Mouse (Mus musculus) neural tube, embryonic 15.5 days (tissue): ENCODE results near the gene Morc1. TPM values are rescaled to one million over a fixed set of nuclear protein-coding genes. Genes with fewer than 3 reads are reported as not detected.
A peak's percentile ranks its signal among the peaks of the same experiment; 100 is the strongest.

Experiments
- ATAC-seq: fragments of 200-750 bp; cut with Nextera tagmentation; 2 replicates; pipeline ENCODE4 v1.8.0; 2017; ENCODE audit warnings: mild to moderate bottlenecking, moderate TSS enrichment, moderate library complexity; ENCODE audit not compliant: low FRiP score
- H3K27ac ChIP-seq: fragments of 300-500 bp; sonication (generic); replicated peaks from 2 replicates; pipeline ENCODE4 v1.5.1; 2015; ENCODE audit warnings: mild to moderate bottlenecking, inconsistent platforms
- H3K27me3 ChIP-seq: fragments of 300-500 bp; sonication (generic); replicated peaks from 2 replicates; pipeline ENCODE4 v1.6.1; 2015; ENCODE audit warnings: inconsistent platforms
- H3K36me3 ChIP-seq: fragments of 300-500 bp; sonication (generic); 2 replicates; pipeline ENCODE4 v1.6.1; 2015; ENCODE audit warnings: inconsistent platforms
- H3K4me1 ChIP-seq: fragments of 300-500 bp; sonication (generic); 2 replicates; pipeline ENCODE4 v1.6.1; 2015; ENCODE audit warnings: inconsistent platforms
- H3K4me2 ChIP-seq: fragments of 300-500 bp; sonication (generic); 2 replicates; pipeline ENCODE4 v1.6.1; 2015; ENCODE audit warnings: inconsistent platforms, mild to moderate bottlenecking, moderate library complexity
- H3K4me3 ChIP-seq: fragments of 300-500 bp; sonication (generic); replicated peaks from 2 replicates; pipeline ENCODE4 v1.5.1; 2015; ENCODE audit warnings: mild to moderate bottlenecking, inconsistent platforms
- H3K9ac ChIP-seq: fragments of 300-500 bp; sonication (generic); replicated peaks from 2 replicates; pipeline ENCODE4 v1.6.1; 2015; ENCODE audit warnings: mild to moderate bottlenecking, inconsistent platforms
- H3K9me3 ChIP-seq: fragments of 300-500 bp; sonication (generic); replicated peaks from 2 replicates; pipeline ENCODE4 v1.6.1; 2016; ENCODE audit warnings: inconsistent platforms
- WGBS: fragments of 180-500 bp; shearing (Covaris S2); methylation state at CpG from one replicate; pipeline ENCODE4 v1.1.7; 2015; ENCODE audit warnings: mixed read lengths; 5-methylcytosine and 5-hydroxymethylcytosine counted together
- polyA plus RNA-seq: library from polyadenylated mRNA; unstranded; fragments of >200 nt; fragmentation: Nextera tagmentation; extraction: Ambion mirVana; gene quantifications from 2 replicates; pipeline ENCODE4 v1.2.1, GENCODE M21; 2015

The Morc1 gene
- polyA plus RNA-seq, 1 experiment from 2014 or later: 0.14 TPM

- Histone ChIP-seq H3K4me3 (no peak overlapping the region), H3K9ac (no peak overlapping the region), H3K4me2 (no peak overlapping the region), H3K36me3 (no peaks in the 10 kb centered on the region), H3K4me1 (no peaks in the 10 kb centered on the region), H3K27ac (no peak overlapping the region), H3K9me3 (no peaks in the 10 kb centered on the region), H3K27me3 (no peaks in the 10 kb centered on the region)
- 56% methylated on average over 2 of the region's 2 CpGs for WGBS
- no peak for ATAC-seq
These were observed 12.0 kb upstream of the Morc1 start for GRCm38 (mm10) chr16:48419035-48419434.

GRCm38 (mm10) chr16:48422501-48422900 is 8.5 kb upstream of the Morc1 start:
- no peak overlapping the region for H3K4me3 ChIP-seq
- no peak for ATAC-seq
- H3K27ac ChIP-seq: no peak overlapping the region
- H3K9me3 ChIP-seq: no peaks in the 10 kb centered on the region
- no peak overlapping the region for H3K9ac ChIP-seq
- no peak overlapping the region for H3K4me2 ChIP-seq
- H3K27me3 ChIP-seq: no peaks in the 10 kb centered on the region
- 13% methylated on average over 2 of the region's 2 CpGs for WGBS
- no peaks in the 10 kb centered on the region for H3K36me3 ChIP-seq
- H3K4me1 ChIP-seq: no peaks in the 10 kb centered on the region

GRCm38 (mm10) chr16:48424069-48424468 is 7.0 kb upstream of the Morc1 start:
- 76% methylated on average over 4 of the region's 4 CpGs for WGBS
- no peak overlapping the region for H3K4me3 ChIP-seq
- H3K27ac ChIP-seq: no peak overlapping the region
- no peaks in the 10 kb centered on the region for H3K36me3 ChIP-seq
- no peak overlapping the region for H3K9ac ChIP-seq
- H3K9me3 ChIP-seq: no peaks in the 10 kb centered on the region
- no peak for ATAC-seq
- H3K27me3 ChIP-seq: no peaks in the 10 kb centered on the region
- no peak overlapping the region for H3K4me2 ChIP-seq
- H3K4me1 ChIP-seq: no peaks in the 10 kb centered on the region

GRCm38 (mm10) chr16:48429427-48429826 is 1.6 kb upstream of the Morc1 start:
- no peaks in the 10 kb centered on the region for H3K9me3 ChIP-seq
- H3K4me1 ChIP-seq: 0 out of 2 replicates have a peak, but pooled peaks cover 9% of the 10 kb centered on the region
- no peak overlapping the region for H3K9ac ChIP-seq
- H3K27me3 ChIP-seq: no peaks in the 10 kb centered on the region
- H3K4me3 ChIP-seq: no peak overlapping the region
- H3K36me3 ChIP-seq: no peaks in the 10 kb centered on the region
- 44% methylated on average over 1 of the region's 1 CpGs for WGBS
- peak overlapping the region; percentile 68 for H3K27ac ChIP-seq
- H3K4me2 ChIP-seq: no peak overlapping the region
- ATAC-seq: peak; percentile 86

- WGBS: 3% methylated on average over 1 of the region's 1 CpGs
- H3K4me2 ChIP-seq: no peak overlapping the region
These were observed 4.4 kb downstream of the Morc1 start for GRCm38 (mm10) chr16:48435454-48435853.

GRCm38 (mm10) chr16:48437476-48437875 is 6.4 kb downstream of the Morc1 start:
- H3K27ac ChIP-seq: no peak overlapping the region
- H3K9ac ChIP-seq: no peak overlapping the region
- no peak for ATAC-seq
- no peaks in the 10 kb centered on the region for H3K4me1 ChIP-seq
- H3K9me3 ChIP-seq: no peaks in the 10 kb centered on the region
- H3K4me2 ChIP-seq: no peak overlapping the region
- H3K27me3 ChIP-seq: no peaks in the 10 kb centered on the region
- no peak overlapping the region for H3K4me3 ChIP-seq
- no peaks in the 10 kb centered on the region for H3K36me3 ChIP-seq

More at GRCm38 (mm10) chr16:48435454-48435853, 4.4 kb downstream of the Morc1 start:
- no peak overlapping the region for H3K4me3 ChIP-seq
- no peak overlapping the region for H3K27ac ChIP-seq
- H3K9me3 ChIP-seq: no peaks in the 10 kb centered on the region
- no peaks in the 10 kb centered on the region for H3K36me3 ChIP-seq
- no peaks in the 10 kb centered on the region for H3K27me3 ChIP-seq
- ATAC-seq: no peak
- H3K4me1 ChIP-seq: no peaks in the 10 kb centered on the region
- H3K9ac ChIP-seq: no peak overlapping the region

- 95% methylated on average over 5 of the region's 5 CpGs for WGBS
- no peak overlapping the region for H3K4me3 ChIP-seq
These were observed 13.6 kb downstream of the Morc1 start for GRCm38 (mm10) chr16:48444589-48444988.

GRCm38 (mm10) chr16:48446161-48446925 is 15.3 kb downstream of the Morc1 start:
- no peak overlapping the region for H3K27ac ChIP-seq
- no peaks in the 10 kb centered on the region for H3K36me3 ChIP-seq
- H3K9me3 ChIP-seq: no peaks in the 10 kb centered on the region
- peak; percentile 66 for ATAC-seq
- no peak overlapping the region for H3K4me2 ChIP-seq
- 53% methylated on average over 8 of the region's 8 CpGs for WGBS
- no peaks in the 10 kb centered on the region for H3K27me3 ChIP-seq
- H3K4me1 ChIP-seq: no peaks in the 10 kb centered on the region
- no peak overlapping the region for H3K4me3 ChIP-seq
- no peak overlapping the region for H3K9ac ChIP-seq

More at GRCm38 (mm10) chr16:48444589-48444988, 13.6 kb downstream of the Morc1 start:
- no peak overlapping the region for H3K4me2 ChIP-seq
- H3K36me3 ChIP-seq: no peaks in the 10 kb centered on the region
- H3K9me3 ChIP-seq: no peaks in the 10 kb centered on the region
- ATAC-seq: no peak
- H3K4me1 ChIP-seq: no peaks in the 10 kb centered on the region
- H3K9ac ChIP-seq: no peak overlapping the region
- no peak overlapping the region for H3K27ac ChIP-seq
- H3K27me3 ChIP-seq: no peaks in the 10 kb centered on the region

- Histone ChIP-seq H3K4me1 (no peaks in the 10 kb centered on the region), H3K36me3 (no peaks in the 10 kb centered on the region), H3K27me3 (no peaks in the 10 kb centered on the region), H3K4me2 (no peak overlapping the region), H3K4me3 (no peak overlapping the region), H3K9ac (no peak overlapping the region), H3K9me3 (no peaks in the 10 kb centered on the region), H3K27ac (no peak overlapping the region)
- ATAC-seq: no peak
- whole genome bisulfite sequencing: 87% methylated on average over 3 of the region's 3 CpGs
These were observed 22.2 kb downstream of the Morc1 start for GRCm38 (mm10) chr16:48453264-48453663.

GRCm38 (mm10) chr16:48473396-48473795 is 42.4 kb downstream of the Morc1 start:
- Histone ChIP-seq H3K4me1 (no peaks in the 10 kb centered on the region), H3K9ac (no peak overlapping the region), H3K27ac (no peak overlapping the region), H3K36me3 (no peaks in the 10 kb centered on the region), H3K9me3 (no peaks in the 10 kb centered on the region), H3K4me2 (no peak overlapping the region), H3K4me3 (no peak overlapping the region), H3K27me3 (no peaks in the 10 kb centered on the region)
- no peak for ATAC-seq
- WGBS: 88% methylated on average over 10 of the region's 10 CpGs

- Histone ChIP-seq H3K4me1 (no peaks in the 10 kb centered on the region), H3K36me3 (no peaks in the 10 kb centered on the region), H3K4me3 (no peak overlapping the region), H3K9ac (no peak overlapping the region), H3K4me2 (no peak overlapping the region), H3K27ac (no peak overlapping the region), H3K27me3 (no peaks in the 10 kb centered on the region), H3K9me3 (no peaks in the 10 kb centered on the region)
- no peak for ATAC-seq
- WGBS: 23% methylated on average over 4 of the region's 4 CpGs
These were observed 44.1 kb downstream of the Morc1 start for GRCm38 (mm10) chr16:48474896-48475802.
